Mouse (Mus musculus): Measurements from ENCODE around the gene Fam169b. TPM values are rescaled to one million over a fixed set of nuclear protein-coding genes. Genes with fewer than 3 reads are reported as not detected.

Fam169b gene
- polyA plus RNA-seq, 1 experiment: 0.86 TPM

DNA sequence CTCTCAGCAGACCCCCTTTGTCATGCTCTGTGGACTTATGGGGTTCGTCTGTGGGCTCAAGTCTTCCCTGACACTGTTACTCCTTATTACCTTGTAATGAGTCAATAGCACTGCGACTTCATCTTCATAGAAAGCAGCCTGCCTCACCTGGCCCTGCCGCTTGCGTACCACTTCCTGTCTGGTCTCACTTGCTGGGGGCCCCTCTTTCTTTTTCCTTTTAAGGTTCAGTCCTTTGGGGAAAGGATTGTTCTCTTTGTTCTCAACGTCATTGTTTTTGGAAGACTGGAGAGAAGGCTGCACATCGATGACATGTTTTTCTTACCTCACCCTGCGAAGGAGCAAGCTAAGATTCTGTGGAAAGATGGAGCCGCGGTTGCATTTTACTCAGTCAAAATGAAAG, 55.4 kb downstream of the Fam169b start:
- TF ChIP-seq FLI1 (IDR thresholded peaks at IDR 0.05; ENCODE audit: low read length) (no peak), GATA1 (IDR thresholded peaks at IDR 0.05; ENCODE audit: borderline replicate concordance, low read length) (no peak)
- Histone ChIP-seq H3K4me3 (replicated peaks) (no peak overlapping the region), H3K9me3 (no peaks in the 10 kb centered on the region), H3K4me1 (peaks cover 8% of the 10 kb centered on the region), H3K36me3 (replicated peaks; ENCODE audit: low read length) (no peaks in the 10 kb centered on the region), H3K27me3 (replicated peaks) (no peaks in the 10 kb centered on the region)

DNA sequence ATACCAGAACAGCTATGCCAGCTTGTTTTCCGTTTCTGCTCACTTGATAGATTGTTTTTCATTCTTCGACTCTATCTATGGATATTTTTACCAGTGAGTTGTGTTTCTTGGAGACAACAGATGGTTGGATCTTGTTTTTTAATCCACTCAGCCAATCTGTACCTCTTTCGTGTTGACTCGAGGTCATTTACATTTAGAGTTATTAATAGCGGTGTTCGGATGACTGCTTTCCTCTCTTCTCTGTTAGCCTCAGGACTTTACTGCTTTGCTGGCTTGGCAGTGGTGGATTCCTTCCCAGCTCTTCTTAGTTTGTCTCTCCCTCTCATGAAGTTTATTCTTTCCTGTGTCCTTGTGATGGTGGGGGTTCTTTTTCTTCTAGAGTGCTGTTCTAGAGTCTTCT, 59.2 kb downstream of the Fam169b start:
- TF ChIP-seq FLI1 (IDR thresholded peaks at IDR 0.05; ENCODE audit: low read length): no peak
- no peak for TF ChIP-seq GATA1 (IDR thresholded peaks at IDR 0.05; ENCODE audit: borderline replicate concordance, low read length)
- no peaks in the 10 kb centered on the region for H3K36me3 ChIP-seq (replicated peaks; ENCODE audit: low read length)

DNA sequence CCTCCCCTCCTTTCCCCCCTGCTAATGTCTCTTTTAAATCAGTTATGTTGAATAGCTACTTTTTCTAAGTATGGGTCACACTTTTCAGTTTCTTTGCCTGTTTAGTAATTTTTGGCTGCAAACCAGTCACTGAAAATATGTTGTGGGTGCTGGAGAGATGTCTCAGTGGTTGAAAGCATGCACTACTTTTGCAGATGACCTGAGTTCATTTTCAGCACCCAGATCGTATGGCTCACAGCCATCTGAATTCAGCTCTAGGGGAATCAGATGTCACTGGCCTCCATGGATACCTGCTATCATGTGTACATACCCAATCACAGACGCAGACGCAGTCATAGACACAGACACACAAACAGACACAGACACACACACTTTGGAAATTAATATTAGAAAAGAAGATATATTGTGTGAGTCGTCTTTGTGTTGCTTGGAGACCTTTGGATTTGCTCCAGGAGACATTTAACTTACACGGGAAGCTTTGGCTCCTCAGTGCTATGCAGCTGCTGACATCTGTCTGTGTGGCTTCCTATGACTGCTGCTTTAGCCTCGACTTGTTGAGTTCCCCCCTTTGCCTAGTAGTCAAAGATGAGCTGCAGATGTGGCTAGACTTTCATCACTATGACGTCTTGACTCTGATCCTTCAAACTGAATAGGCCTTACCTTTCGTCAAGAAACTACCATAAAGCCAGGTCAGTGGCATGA, 63.6 kb downstream of the Fam169b start:
- TF ChIP-seq GATA1 (IDR thresholded peaks at IDR 0.05; ENCODE audit: borderline replicate concordance, low read length): no peak
- TF ChIP-seq FLI1 (IDR thresholded peaks at IDR 0.05; ENCODE audit: low read length): no peak
- Histone ChIP-seq H3K27me3 (replicated peaks) (no peaks in the 10 kb centered on the region), H3K9me3 (peaks cover 5% of the 10 kb centered on the region; the same call in 1 of the 2 replicates), H3K36me3 (replicated peaks; ENCODE audit: low read length) (no peaks in the 10 kb centered on the region), H3K4me1 (no peaks in the 10 kb centered on the region), H3K4me3 (replicated peaks) (no peak overlapping the region)

More for the DNA sequence above, 59.2 kb downstream of the Fam169b start:
- H3K4me1 ChIP-seq: no peaks in the 10 kb centered on the region
- H3K4me3 ChIP-seq (replicated peaks): no peak overlapping the region
- peaks cover 5% of the 10 kb centered on the region; the same call in 1 of the 2 replicates for H3K9me3 ChIP-seq
- H3K27me3 ChIP-seq (replicated peaks): no peaks in the 10 kb centered on the region

DNA sequence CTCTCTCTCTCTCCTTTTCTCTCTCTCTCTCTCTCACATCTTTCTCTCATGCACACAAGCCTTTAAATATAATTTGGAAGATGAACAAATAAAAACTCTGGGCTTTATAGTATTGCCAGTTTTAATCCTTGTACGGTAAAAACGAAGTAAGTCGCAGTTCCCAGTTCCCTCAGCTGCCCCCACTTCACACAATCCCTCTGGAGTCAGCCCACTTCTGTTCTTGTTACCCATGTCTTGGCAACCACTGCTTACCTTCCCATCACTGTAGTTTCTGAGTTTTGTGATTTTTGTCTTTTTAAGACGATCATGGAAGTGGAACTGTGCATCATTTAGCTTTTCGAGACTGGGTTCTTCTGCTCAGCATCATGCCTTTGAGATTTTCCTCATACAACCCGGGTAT, 65.0 kb downstream of the Fam169b start:
- Histone ChIP-seq H3K4me1 (no peaks in the 10 kb centered on the region), H3K36me3 (replicated peaks; ENCODE audit: low read length) (no peaks in the 10 kb centered on the region), H3K27me3 (replicated peaks) (no peaks in the 10 kb centered on the region), H3K4me3 (replicated peaks) (no peak overlapping the region), H3K9me3 (peaks cover 8% of the 10 kb centered on the region)
- TF ChIP-seq FLI1 (IDR thresholded peaks at IDR 0.05; ENCODE audit: low read length) (no peak), GATA1 (IDR thresholded peaks at IDR 0.05; ENCODE audit: borderline replicate concordance, low read length) (no peak)

DNA sequence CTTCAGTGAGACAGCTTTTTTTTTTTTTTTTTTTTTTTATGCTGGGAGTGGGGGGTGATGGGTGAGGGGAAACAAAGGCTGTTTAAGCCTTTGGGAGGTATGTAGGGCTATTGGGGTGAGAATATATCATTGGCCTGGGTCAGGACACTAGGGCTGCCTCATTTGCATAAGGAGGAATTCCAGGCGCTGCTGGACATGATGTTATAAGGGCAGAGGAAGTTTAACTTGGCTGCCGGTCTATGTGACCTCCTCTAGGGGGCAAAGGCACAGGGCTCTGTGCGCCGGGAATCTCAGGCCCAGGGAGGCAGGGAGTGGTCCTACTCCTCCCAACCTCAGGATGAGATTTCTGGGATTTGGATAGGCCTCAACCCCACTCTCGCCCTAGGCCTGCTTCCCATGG, 70.9 kb downstream of the Fam169b start:
- H3K9me3 ChIP-seq: peaks cover 3% of the 10 kb centered on the region; the same call in 1 of the 2 replicates
- H3K27me3 ChIP-seq (replicated peaks): peaks cover 3% of the 10 kb centered on the region
- peaks cover 8% of the 10 kb centered on the region for H3K4me1 ChIP-seq
- H3K4me3 ChIP-seq (replicated peaks): no peak overlapping the region
- no peaks in the 10 kb centered on the region for H3K36me3 ChIP-seq (replicated peaks; ENCODE audit: low read length)
- TF ChIP-seq FLI1 (IDR thresholded peaks at IDR 0.05; ENCODE audit: low read length) (no peak), GATA1 (IDR thresholded peaks at IDR 0.05; ENCODE audit: borderline replicate concordance, low read length) (no peak)

DNA sequence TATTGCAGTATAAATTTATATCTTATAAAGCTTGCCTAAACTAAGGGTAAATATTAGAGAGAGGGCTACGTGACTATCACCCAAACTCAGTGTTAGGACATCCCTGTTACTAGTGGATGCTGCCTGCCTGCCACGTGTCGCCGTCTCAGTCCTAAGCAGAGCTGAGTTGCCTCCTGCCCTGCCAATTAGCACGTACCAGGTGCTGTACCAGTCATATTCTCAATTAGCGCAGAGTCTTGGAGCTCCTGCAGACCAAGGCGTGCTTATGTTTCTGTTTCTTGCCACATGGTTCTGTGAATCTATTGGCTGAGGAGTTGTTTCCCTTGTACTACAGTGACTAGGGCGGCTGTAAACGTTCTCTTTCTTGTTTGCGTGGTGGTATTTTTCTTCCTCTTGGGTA, 72.3 kb downstream of the Fam169b start:
- H3K27me3 ChIP-seq (replicated peaks): peaks cover 3% of the 10 kb centered on the region
- peaks cover 8% of the 10 kb centered on the region for H3K4me1 ChIP-seq
- H3K9me3 ChIP-seq: peaks cover 16% of the 10 kb centered on the region
- peak overlapping the region; percentile 34 for H3K4me3 ChIP-seq (replicated peaks)
- TF ChIP-seq FLI1 (IDR thresholded peaks at IDR 0.05; ENCODE audit: low read length): no peak
- TF ChIP-seq GATA1 (IDR thresholded peaks at IDR 0.05; ENCODE audit: borderline replicate concordance, low read length): no peak
- no peaks in the 10 kb centered on the region for H3K36me3 ChIP-seq (replicated peaks; ENCODE audit: low read length)

DNA sequence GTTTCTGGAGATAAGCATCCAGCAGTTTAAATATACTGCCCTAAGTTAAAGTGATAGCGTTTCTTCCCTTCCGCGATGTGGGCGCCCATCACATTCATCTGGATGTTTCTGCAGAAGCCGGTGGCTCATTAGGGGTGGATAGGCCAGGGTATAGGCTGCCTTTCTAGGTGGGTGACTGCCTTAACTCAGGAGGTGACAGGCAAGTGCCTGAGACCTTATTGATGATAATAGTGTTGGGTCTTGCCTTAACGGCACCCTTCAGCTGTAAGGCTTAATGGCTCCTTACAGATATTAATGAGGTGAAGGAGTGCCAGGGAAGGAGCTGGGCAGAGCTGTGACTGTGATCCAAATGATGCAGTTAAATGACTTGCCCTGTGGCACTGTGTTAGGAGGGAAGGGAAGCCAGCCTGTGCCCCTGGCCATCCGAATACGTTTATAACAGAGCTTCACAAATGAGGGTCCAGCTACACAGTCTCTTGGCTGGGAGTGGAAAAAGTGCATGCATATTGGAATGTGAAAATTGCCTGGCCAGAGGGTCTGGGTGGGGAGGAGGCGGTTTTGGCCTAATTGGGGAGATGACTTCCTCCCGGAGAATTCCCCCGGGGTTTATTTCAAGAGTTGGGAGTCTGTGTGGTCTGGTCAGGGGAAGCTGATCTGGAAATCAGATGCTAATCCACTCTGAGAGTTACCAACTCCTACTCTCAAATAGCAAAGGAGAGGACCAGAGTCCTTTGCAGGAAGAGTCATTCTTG, 81.9 kb downstream of the Fam169b start:
- peaks cover 20% of the 10 kb centered on the region for H3K9me3 ChIP-seq
- H3K36me3 ChIP-seq (replicated peaks; ENCODE audit: low read length): no peaks in the 10 kb centered on the region
- no peaks in the 10 kb centered on the region; the same call in 1 of the 2 replicates for H3K4me1 ChIP-seq
- H3K27me3 ChIP-seq (replicated peaks): peaks cover 19% of the 10 kb centered on the region
- no peak overlapping the region for H3K4me3 ChIP-seq (replicated peaks)
- TF ChIP-seq GATA1 (IDR thresholded peaks at IDR 0.05; ENCODE audit: borderline replicate concordance, low read length): no peak
- TF ChIP-seq FLI1 (IDR thresholded peaks at IDR 0.05; ENCODE audit: low read length): no peak

DNA sequence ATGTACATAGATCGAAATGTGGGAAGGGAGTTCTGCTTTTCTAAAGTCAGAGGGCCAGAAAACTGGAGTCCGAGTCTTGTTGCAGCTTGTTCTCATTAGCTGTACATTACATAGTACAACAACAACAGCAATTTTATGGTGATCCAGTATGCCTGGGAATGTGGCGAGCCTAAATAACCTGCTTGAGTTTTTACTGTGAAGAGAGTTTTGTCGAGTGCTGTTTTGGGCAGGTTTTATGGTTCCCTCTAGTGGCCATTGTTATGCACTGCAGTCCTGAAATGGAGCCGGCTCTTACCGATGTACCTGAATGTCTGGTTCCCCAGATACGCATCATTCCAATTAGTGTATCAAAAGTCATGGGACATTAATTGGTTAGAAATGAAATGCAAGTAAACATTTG, 83.8 kb downstream of the Fam169b start:
- TF ChIP-seq FLI1 (IDR thresholded peaks at IDR 0.05; ENCODE audit: low read length) (no peak), GATA1 (IDR thresholded peaks at IDR 0.05; ENCODE audit: borderline replicate concordance, low read length) (no peak)
- Histone ChIP-seq H3K4me3 (replicated peaks) (no peak overlapping the region), H3K9me3 (0 out of 2 replicates have a peak, but pooled peaks cover 3% of the 10 kb centered on the region), H3K4me1 (no peaks in the 10 kb centered on the region; the same call in 1 of the 2 replicates), H3K27me3 (replicated peaks) (peaks cover 21% of the 10 kb centered on the region), H3K36me3 (replicated peaks; ENCODE audit: low read length) (no peaks in the 10 kb centered on the region)

DNA sequence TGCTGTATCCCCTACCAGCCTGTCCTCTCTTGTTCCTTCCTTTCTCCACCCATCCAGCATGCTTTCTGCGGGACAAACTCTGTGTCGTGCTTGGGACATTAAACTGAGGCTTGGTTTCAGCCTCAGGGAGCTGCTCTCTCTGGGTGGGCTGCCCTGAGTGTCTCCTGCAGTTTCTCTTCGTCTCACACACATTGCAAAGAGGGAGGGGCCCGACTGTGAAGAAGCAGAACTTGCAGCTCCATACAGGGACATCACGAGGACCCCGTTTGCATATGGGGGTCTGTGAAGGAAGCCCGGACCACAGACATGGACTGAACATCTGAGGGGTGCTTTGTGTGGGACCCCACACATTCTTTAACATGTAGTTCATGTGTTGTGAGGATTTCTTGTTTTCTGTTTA, 89.0 kb downstream of the Fam169b start:
- TF ChIP-seq GATA1 (IDR thresholded peaks at IDR 0.05; ENCODE audit: borderline replicate concordance, low read length): no peak
- no peak for TF ChIP-seq FLI1 (IDR thresholded peaks at IDR 0.05; ENCODE audit: low read length)
- peaks cover 17% of the 10 kb centered on the region for H3K27me3 ChIP-seq (replicated peaks)

DNA sequence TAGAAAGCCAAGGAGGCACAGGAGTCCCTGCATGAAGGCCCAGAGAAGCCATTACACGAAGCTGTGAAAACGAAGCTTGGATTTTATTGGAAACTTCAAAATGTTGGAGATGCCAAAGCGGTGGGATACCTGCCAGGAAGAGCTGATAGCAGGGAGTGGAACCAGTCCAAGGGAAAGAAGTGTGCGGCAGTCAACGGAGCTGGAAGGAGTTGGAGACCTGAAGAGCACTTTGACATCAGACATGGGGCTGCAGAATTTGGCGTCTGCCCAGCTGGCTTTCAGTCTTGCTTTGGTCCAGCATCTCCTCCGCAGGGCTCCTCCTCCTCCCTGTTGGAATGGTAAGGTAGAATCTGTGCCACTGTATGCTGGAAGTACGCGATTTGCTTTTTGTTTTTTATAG, 92.1 kb downstream of the Fam169b start:
- H3K27me3 ChIP-seq (replicated peaks): peaks cover 18% of the 10 kb centered on the region
- H3K36me3 ChIP-seq (replicated peaks; ENCODE audit: low read length): no peaks in the 10 kb centered on the region
- no peak for TF ChIP-seq FLI1 (IDR thresholded peaks at IDR 0.05; ENCODE audit: low read length)
- TF ChIP-seq GATA1 (IDR thresholded peaks at IDR 0.05; ENCODE audit: borderline replicate concordance, low read length): no peak
- no peak overlapping the region for H3K4me3 ChIP-seq (replicated peaks)
- H3K9me3 ChIP-seq: peaks cover 11% of the 10 kb centered on the region; the same call in 1 of the 2 replicates
- peaks cover 12% of the 10 kb centered on the region for H3K4me1 ChIP-seq

More for the DNA sequence above, 89.0 kb downstream of the Fam169b start:
- peaks cover 11% of the 10 kb centered on the region; the same call in 1 of the 2 replicates for H3K9me3 ChIP-seq
- H3K36me3 ChIP-seq (replicated peaks; ENCODE audit: low read length): no peaks in the 10 kb centered on the region
- no peaks in the 10 kb centered on the region for H3K4me1 ChIP-seq
- no peak overlapping the region for H3K4me3 ChIP-seq (replicated peaks)

Measured in megakaryocyte, embryonic 14.5 days (primary cell).